Mouse (Mus musculus): ENCODE data around the gene Med27.

GRCm38 (mm10) chr2:29459648-29460047 is 113.0 kb downstream of the Med27 start:
- TF ChIP-seq POLR2A (IDR thresholded peaks at IDR 0.05; ENCODE audit: insufficient read depth, low read length), result no peak
- TF ChIP-seq EP300 (IDR thresholded peaks at IDR 0.05; ENCODE audit: insufficient read depth, low read depth, low read length), result no peak
- TF ChIP-seq CTCF (IDR thresholded peaks at IDR 0.05; ENCODE audit: low read depth, low read length), result no peak
